Mouse (Mus musculus) liver, adult 2 months (tissue): ENCODE measurements at regions not wholly inside any gene's neighbourhood (a gene's known extent, or its start where the extent isn't known, plus 50 kb on each side); places are given as distances from the start of the nearest gene placed in this dataset.

Experiments used
- CTCF ChIP-seq: fragments of 200-500 bp; IDR thresholded peaks from 2 replicates; pipeline ENCODE4 v1.5.1; 2011; ENCODE audit warnings: low read depth, low read length, control low read depth
- POLR2A ChIP-seq: fragments of 200-500 bp; IDR thresholded peaks from 2 replicates; pipeline ENCODE4 v1.6.1; 2011; ENCODE audit warnings: low read length, control low read depth; ENCODE audit not compliant: insufficient read depth; ENCODE audit errors: extremely low read depth

GRCm38 (mm10) chr15:68457239-68457638 lies 1956.5 kb upstream of the Lrrc6 start:
- TF ChIP-seq POLR2A = no peak
- TF ChIP-seq CTCF = no peak
